Mouse (Mus musculus): ENCODE measurements at regions not wholly inside any gene's neighbourhood (a gene's known extent, or its start where the extent isn't known, plus 50 kb on each side); places are given as distances from the start of the nearest gene placed in this dataset.

- DNase-seq (ENCODE audit: low read depth) = no peak
- no peak for TF ChIP-seq CTCF (IDR thresholded peaks at IDR 0.05; ENCODE audit: borderline replicate concordance, extremely low read depth, insufficient read depth, insufficient read length)
- TF ChIP-seq POLR2A (IDR thresholded peaks at IDR 0.05; ENCODE audit: borderline replicate concordance, extremely low read depth, insufficient read depth, insufficient read length, poor library complexity, severe bottlenecking) = no peak
Observed at GRCm38 (mm10) chr11:20908471-20908870, 77.6 kb upstream of the Lgalsl start.

GRCm38 (mm10) chr11:20913042-20913441, 82.2 kb upstream of the Lgalsl start:
- no peak for DNase-seq (ENCODE audit: low read depth)
- TF ChIP-seq POLR2A (IDR thresholded peaks at IDR 0.05; ENCODE audit: borderline replicate concordance, extremely low read depth, insufficient read depth, insufficient read length, poor library complexity, severe bottlenecking) = no peak
- TF ChIP-seq CTCF (IDR thresholded peaks at IDR 0.05; ENCODE audit: borderline replicate concordance, extremely low read depth, insufficient read depth, insufficient read length) = no peak

- DNase-seq (ENCODE audit: low read depth) = peak; percentile 95
- TF ChIP-seq CTCF (IDR thresholded peaks at IDR 0.05; ENCODE audit: borderline replicate concordance, extremely low read depth, insufficient read depth, insufficient read length) (peak; percentile 97), POLR2A (IDR thresholded peaks at IDR 0.05; ENCODE audit: borderline replicate concordance, extremely low read depth, insufficient read depth, insufficient read length, poor library complexity, severe bottlenecking) (no peak)
Observed at GRCm38 (mm10) chr11:20913598-20914296, 82.9 kb upstream of the Lgalsl start.

- no peak for DNase-seq (ENCODE audit: low read depth)
- no peak for TF ChIP-seq POLR2A (IDR thresholded peaks at IDR 0.05; ENCODE audit: borderline replicate concordance, extremely low read depth, insufficient read depth, insufficient read length, poor library complexity, severe bottlenecking)
- TF ChIP-seq CTCF (IDR thresholded peaks at IDR 0.05; ENCODE audit: borderline replicate concordance, extremely low read depth, insufficient read depth, insufficient read length) = no peak
Observed at GRCm38 (mm10) chr11:20914297-20914997, 83.6 kb upstream of the Lgalsl start.

GRCm38 (mm10) chr11:20915182-20915602, 84.3 kb upstream of the Lgalsl start:
- peak; percentile 90 for DNase-seq (ENCODE audit: low read depth)
- TF ChIP-seq CTCF (IDR thresholded peaks at IDR 0.05; ENCODE audit: borderline replicate concordance, extremely low read depth, insufficient read depth, insufficient read length) = no peak

GRCm38 (mm10) chr11:20915687-20916432, 85.0 kb upstream of the Lgalsl start:
- DNase-seq (ENCODE audit: low read depth) = peak; percentile 49
- TF ChIP-seq CTCF (IDR thresholded peaks at IDR 0.05; ENCODE audit: borderline replicate concordance, extremely low read depth, insufficient read depth, insufficient read length) (peak; percentile 35; the same call in 1 of the 2 replicates), POLR2A (IDR thresholded peaks at IDR 0.05; ENCODE audit: borderline replicate concordance, extremely low read depth, insufficient read depth, insufficient read length, poor library complexity, severe bottlenecking) (no peak)

- TF ChIP-seq CTCF (IDR thresholded peaks at IDR 0.05; ENCODE audit: borderline replicate concordance, extremely low read depth, insufficient read depth, insufficient read length) (no peak), POLR2A (IDR thresholded peaks at IDR 0.05; ENCODE audit: borderline replicate concordance, extremely low read depth, insufficient read depth, insufficient read length, poor library complexity, severe bottlenecking) (no peak)
- DNase-seq (ENCODE audit: low read depth) = peak; percentile 41
Observed at GRCm38 (mm10) chr11:20916473-20916911, 85.6 kb upstream of the Lgalsl start.

GRCm38 (mm10) chr11:20916961-20917360, 86.1 kb upstream of the Lgalsl start:
- no peak for DNase-seq (ENCODE audit: low read depth)
- TF ChIP-seq POLR2A (IDR thresholded peaks at IDR 0.05; ENCODE audit: borderline replicate concordance, extremely low read depth, insufficient read depth, insufficient read length, poor library complexity, severe bottlenecking) = no peak
- no peak for TF ChIP-seq CTCF (IDR thresholded peaks at IDR 0.05; ENCODE audit: borderline replicate concordance, extremely low read depth, insufficient read depth, insufficient read length)

- DNase-seq (ENCODE audit: low read depth) = no peak
- TF ChIP-seq CTCF (IDR thresholded peaks at IDR 0.05; ENCODE audit: borderline replicate concordance, extremely low read depth, insufficient read depth, insufficient read length) = no peak
Observed at GRCm38 (mm10) chr11:20917483-20917882, 86.6 kb upstream of the Lgalsl start.

GRCm38 (mm10) chr11:20923115-20923514, 92.3 kb upstream of the Lgalsl start:
- TF ChIP-seq CTCF (IDR thresholded peaks at IDR 0.05; ENCODE audit: borderline replicate concordance, extremely low read depth, insufficient read depth, insufficient read length) (no peak), POLR2A (IDR thresholded peaks at IDR 0.05; ENCODE audit: borderline replicate concordance, extremely low read depth, insufficient read depth, insufficient read length, poor library complexity, severe bottlenecking) (no peak)
- peak; percentile 74 for DNase-seq (ENCODE audit: low read depth)

GRCm38 (mm10) chr11:20929426-20929825, 98.6 kb upstream of the Lgalsl start:
- TF ChIP-seq CTCF (IDR thresholded peaks at IDR 0.05; ENCODE audit: borderline replicate concordance, extremely low read depth, insufficient read depth, insufficient read length) (no peak), POLR2A (IDR thresholded peaks at IDR 0.05; ENCODE audit: borderline replicate concordance, extremely low read depth, insufficient read depth, insufficient read length, poor library complexity, severe bottlenecking) (no peak)
- no peak for DNase-seq (ENCODE audit: low read depth)
